Mouse (Mus musculus) intestine, postnatal 0 days (tissue): Measurements from ENCODE around the gene Ermn. TPM values are rescaled to one million over a fixed set of nuclear protein-coding genes. Genes with fewer than 3 reads are reported as not detected.

Experiments
- ATAC-seq: fragments of 200-750 bp; cut with Nextera tagmentation; 2 replicates; pipeline ENCODE4 v1.8.0; 2017; ENCODE audit warnings: mild to moderate bottlenecking, moderate TSS enrichment, moderate library complexity
- H3K27ac ChIP-seq: fragments of 300-500 bp; sonication (generic); 2 replicates; pipeline ENCODE4 v1.5.1; 2014; ENCODE audit warnings: mild to moderate bottlenecking, low read depth, low read length, moderate library complexity
- H3K27me3 ChIP-seq: fragments of 300-500 bp; sonication (generic); replicated peaks from 2 replicates; pipeline ENCODE4 v1.6.1; 2014; ENCODE audit warnings: low read length, mixed read lengths; ENCODE audit not compliant: control insufficient read depth, insufficient read depth
- H3K36me3 ChIP-seq: fragments of 300-500 bp; sonication (generic); 2 replicates; pipeline ENCODE4 v1.6.1; 2014; ENCODE audit warnings: mild to moderate bottlenecking, moderate library complexity; ENCODE audit not compliant: control insufficient read depth, insufficient read depth
- H3K4me1 ChIP-seq: fragments of 300-500 bp; sonication (generic); replicated peaks from 2 replicates; pipeline ENCODE4 v1.6.1; 2014; ENCODE audit warnings: antibody characterized with exemption, low read length, mixed read lengths; ENCODE audit not compliant: control insufficient read depth, insufficient read depth
- H3K4me2 ChIP-seq: fragments of 300-500 bp; sonication (generic); replicated peaks from 2 replicates; pipeline ENCODE4 v1.6.1; 2014; ENCODE audit warnings: low read depth, mild to moderate bottlenecking, moderate library complexity
- H3K4me3 ChIP-seq: fragments of 300-500 bp; sonication (generic); 2 replicates; pipeline ENCODE4 v1.5.1; 2014; ENCODE audit warnings: low read depth, low read length
- H3K9ac ChIP-seq: fragments of 300-500 bp; sonication (generic); 2 replicates; pipeline ENCODE4 v1.6.1; 2014; ENCODE audit warnings: mild to moderate bottlenecking, low read depth, low read length
- H3K9me3 ChIP-seq: fragments of 300-500 bp; sonication (generic); 2 replicates; pipeline ENCODE4 v1.6.1; 2016; ENCODE audit warnings: mixed run types; ENCODE audit not compliant: control insufficient read depth
- CTCF ChIP-seq: sonication (generic); IDR thresholded peaks from 2 replicates; pipeline ENCODE4 v1.5.1; 2016; ENCODE audit warnings: low read depth, mild to moderate bottlenecking, control low read depth, antibody characterized with exemption, moderate library complexity
- WGBS: fragments of 180-500 bp; shearing (Covaris S2); extraction: QIAGEN DNeasy Blood & Tissue Kit; methylation state at CpG from one replicate; pipeline ENCODE4 v1.1.7; 2014; 5-methylcytosine and 5-hydroxymethylcytosine counted together
- polyA plus RNA-seq: library from polyadenylated mRNA; unstranded; fragments of >200 nt; fragmentation: Nextera tagmentation; extraction: Ambion mirVana; gene quantifications from 2 replicates; pipeline ENCODE4 v1.2.1, GENCODE M21; 2015

Gene Ermn
- 0.04 and 0.07 TPM in 2 replicates for polyA plus RNA-seq

DNA sequence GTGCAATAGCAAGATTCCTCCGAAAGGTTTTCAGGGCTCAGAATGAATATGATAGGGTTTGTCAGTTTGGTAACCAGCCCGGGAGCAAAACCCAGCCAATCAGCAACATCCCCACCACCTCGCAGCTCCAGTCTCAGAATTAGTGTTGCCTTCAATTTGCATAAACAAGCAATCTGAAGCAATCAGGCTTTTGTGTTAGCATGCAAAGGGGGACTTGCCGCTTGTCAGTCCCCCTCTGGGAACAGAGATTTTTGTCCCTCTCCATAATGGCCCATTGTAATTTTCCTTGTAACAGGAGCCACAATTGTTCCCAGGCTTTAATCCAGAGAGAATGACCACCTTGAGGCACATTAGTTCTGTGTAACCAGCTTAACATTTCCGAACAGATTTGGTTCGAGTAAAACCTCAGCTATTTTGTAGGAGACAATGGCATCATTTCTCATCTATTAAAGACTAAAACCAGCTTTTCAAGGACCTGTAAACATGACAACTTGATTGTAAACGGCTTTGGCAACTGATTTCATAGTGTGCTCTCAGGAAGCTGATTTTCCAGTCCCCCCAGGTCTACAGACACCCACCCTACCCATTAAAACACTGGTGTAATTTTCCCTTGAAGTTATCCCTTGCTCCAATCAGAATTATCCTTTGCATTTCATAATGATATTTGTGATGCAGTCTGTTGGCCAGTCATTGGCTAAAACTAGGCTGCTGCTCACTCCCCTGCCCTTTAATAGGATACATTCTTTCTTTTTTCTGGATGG lies at the start of gene Ermn:
Gene Ermn (minus strand): TSS at position 44 of the 761 bp plus-strand sequence.
- ATAC-seq = no peak
- Histone ChIP-seq H3K9ac (no peak within 1 kb of the TSS), H3K4me2 (no peak within 1 kb of the TSS), H3K36me3 (no peaks in the 10 kb centered on the region), H3K9me3 (no peaks in the 10 kb centered on the region), H3K27me3 (no peaks in the 10 kb centered on the region), H3K4me3 (no peak within 1 kb of the TSS), H3K4me1 (no peaks in the 10 kb centered on the region), H3K27ac (no peak within 1 kb of the TSS)
- TF ChIP-seq CTCF = no peak
- WGBS = 41% methylated on average over 7 of the region's 7 CpGs

DNA sequence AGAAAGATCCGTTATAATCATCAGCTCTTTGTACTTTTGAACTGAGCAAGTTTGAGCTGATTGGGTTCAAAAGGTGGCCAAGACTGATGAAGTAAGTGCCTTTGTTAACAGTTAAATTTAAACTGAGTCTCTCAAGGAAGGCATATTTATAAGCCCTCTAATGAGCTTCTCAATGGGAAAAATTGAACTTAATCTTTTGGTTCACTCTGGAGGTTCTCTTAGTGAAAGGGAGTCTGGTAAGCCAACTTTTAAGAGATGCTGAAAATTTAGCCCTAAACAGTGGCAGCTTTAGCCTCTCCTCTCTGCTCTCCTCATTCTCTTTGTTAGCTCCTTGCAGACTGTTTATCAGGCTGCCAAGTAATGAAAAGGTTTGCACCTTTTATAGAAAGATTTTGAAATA lies 42.2 kb upstream of the Ermn start:
- H3K9me3 ChIP-seq = no peaks in the 10 kb centered on the region
- no peak for TF ChIP-seq CTCF
- H3K36me3 ChIP-seq = no peaks in the 10 kb centered on the region
- no peak overlapping the region for H3K27ac ChIP-seq
- no peak for ATAC-seq
- H3K4me2 ChIP-seq = no peak overlapping the region
- H3K27me3 ChIP-seq = no peaks in the 10 kb centered on the region
- no peak overlapping the region for H3K4me3 ChIP-seq
- H3K4me1 ChIP-seq = no peaks in the 10 kb centered on the region
- H3K9ac ChIP-seq = no peak overlapping the region
- WGBS = 77% methylated on average over 1 of the region's 1 CpGs

- no peaks in the 10 kb centered on the region for H3K9me3 ChIP-seq
- TF ChIP-seq CTCF = no peak
- H3K4me2 ChIP-seq = no peak overlapping the region
- H3K36me3 ChIP-seq = no peaks in the 10 kb centered on the region
- no peak overlapping the region for H3K4me3 ChIP-seq
- WGBS = 86% methylated on average over 1 of the region's 1 CpGs
- no peaks in the 10 kb centered on the region for H3K4me1 ChIP-seq
- H3K27ac ChIP-seq = no peak overlapping the region
- no peak for ATAC-seq
- H3K27me3 ChIP-seq = no peaks in the 10 kb centered on the region
- H3K9ac ChIP-seq = no peak overlapping the region
Observed at GRCm38 (mm10) chr2:58086420-58086819, 33.8 kb upstream of the Ermn start.

GRCm38 (mm10) chr2:58079849-58080248 lies 27.2 kb upstream of the Ermn start:
- WGBS = 69% methylated on average over 1 of the region's 1 CpGs
- Histone ChIP-seq H3K27me3 (no peaks in the 10 kb centered on the region), H3K4me3 (no peak overlapping the region), H3K9ac (no peak overlapping the region), H3K36me3 (no peaks in the 10 kb centered on the region), H3K4me1 (no peaks in the 10 kb centered on the region), H3K9me3 (no peaks in the 10 kb centered on the region), H3K4me2 (no peak overlapping the region), H3K27ac (no peak overlapping the region)
- no peak for ATAC-seq
- TF ChIP-seq CTCF = no peak

- no peak overlapping the region for H3K9ac ChIP-seq
- H3K27ac ChIP-seq = no peak overlapping the region
- H3K4me1 ChIP-seq = no peaks in the 10 kb centered on the region
- H3K9me3 ChIP-seq = no peaks in the 10 kb centered on the region
- H3K36me3 ChIP-seq = no peaks in the 10 kb centered on the region
- H3K27me3 ChIP-seq = no peaks in the 10 kb centered on the region
- no peak overlapping the region for H3K4me3 ChIP-seq
- no peak overlapping the region for H3K4me2 ChIP-seq
- TF ChIP-seq CTCF = peak; percentile 95
- ATAC-seq = no peak
Observed at GRCm38 (mm10) chr2:58055383-58055782, 2.7 kb upstream of the Ermn start.

- Histone ChIP-seq H3K9ac (no peak overlapping the region), H3K27me3 (no peaks in the 10 kb centered on the region), H3K9me3 (no peaks in the 10 kb centered on the region), H3K27ac (no peak overlapping the region), H3K4me1 (no peaks in the 10 kb centered on the region), H3K4me2 (no peak overlapping the region), H3K36me3 (no peaks in the 10 kb centered on the region), H3K4me3 (no peak overlapping the region)
- TF ChIP-seq CTCF = no peak
- no peak for ATAC-seq
- WGBS = 61% methylated on average over 7 of the region's 7 CpGs
Observed at GRCm38 (mm10) chr2:58041867-58042266, 10.8 kb downstream of the Ermn start.

- TF ChIP-seq CTCF = no peak
- H3K27me3 ChIP-seq = no peaks in the 10 kb centered on the region
Observed at GRCm38 (mm10) chr2:58036926-58037325, 15.7 kb downstream of the Ermn start.

More at GRCm38 (mm10) chr2:58036926-58037325, 15.7 kb downstream of the Ermn start:
- no peak for ATAC-seq
- Histone ChIP-seq H3K4me3 (no peak overlapping the region), H3K4me2 (no peak overlapping the region), H3K36me3 (no peaks in the 10 kb centered on the region), H3K9me3 (no peaks in the 10 kb centered on the region), H3K4me1 (no peaks in the 10 kb centered on the region), H3K9ac (no peak overlapping the region), H3K27ac (no peak overlapping the region)
- WGBS = 81% methylated on average over 2 of the region's 2 CpGs
